Mouse (Mus musculus) cortical plate, adult 2 months (tissue): ENCODE results near the gene Smad3.

Experiments
- CTCF ChIP-seq: fragments of 200-500 bp; IDR thresholded peaks from 2 replicates; pipeline ENCODE4 v1.5.1; 2011; ENCODE audit warnings: mild to moderate bottlenecking, control low read depth, low read length; ENCODE audit not compliant: insufficient read depth; ENCODE audit errors: extremely low read depth
- POLR2A ChIP-seq: fragments of 200-500 bp; IDR thresholded peaks from 2 replicates; pipeline ENCODE4 v1.6.1; 2011; ENCODE audit warnings: mild to moderate bottlenecking, low read length, control low read depth; ENCODE audit not compliant: insufficient read depth; ENCODE audit errors: extremely low read depth

- TF ChIP-seq CTCF (no peak), POLR2A (no peak)
Observed at GRCm38 (mm10) chr9:63731114-63731828, 26.5 kb downstream of the Smad3 start.
